Mouse (Mus musculus): ENCODE results near the gene Adcy6.
A peak's percentile ranks its signal among the peaks of the same experiment; 100 is the strongest.
"Not testable (repeated sequence)": the region's sequence is repeated elsewhere in the genome, so short reads cannot be mapped to it uniquely, and the experiment has no call there.

Adcy6 gene

DNA sequence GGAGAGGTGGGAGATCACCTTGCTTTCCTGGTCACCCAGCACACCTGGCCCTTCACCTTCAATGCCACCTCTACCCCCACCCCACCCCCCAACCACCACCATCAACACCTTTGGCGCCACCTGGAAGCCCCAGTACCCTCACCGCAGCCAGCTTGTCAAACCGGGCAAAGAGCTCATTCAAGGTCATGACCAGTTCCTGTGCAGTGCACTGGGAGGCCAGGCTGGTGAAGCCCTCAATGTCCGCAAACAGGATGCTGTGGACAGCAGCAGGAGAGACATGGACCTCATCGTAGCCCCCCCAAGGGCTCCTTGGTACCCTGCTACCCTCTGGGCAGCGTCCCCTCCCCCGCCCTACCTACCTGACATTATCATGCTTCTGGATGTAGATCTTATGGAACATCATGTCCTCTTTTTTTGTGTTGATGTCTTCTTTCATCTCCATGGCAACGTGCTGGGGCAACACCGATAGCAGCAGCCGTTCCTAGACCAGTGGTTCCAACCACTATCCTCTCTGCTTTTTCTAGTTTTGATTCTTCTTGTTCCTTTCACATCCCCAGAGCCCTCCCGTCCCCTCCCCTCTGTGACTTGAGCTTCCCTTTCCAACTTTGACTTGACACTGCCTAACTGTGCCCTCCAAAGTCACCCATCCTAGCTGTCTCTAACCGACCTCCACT, 9.7 kb downstream of the Adcy6 start:
- DNase-seq = peak; percentile 95

DNA sequence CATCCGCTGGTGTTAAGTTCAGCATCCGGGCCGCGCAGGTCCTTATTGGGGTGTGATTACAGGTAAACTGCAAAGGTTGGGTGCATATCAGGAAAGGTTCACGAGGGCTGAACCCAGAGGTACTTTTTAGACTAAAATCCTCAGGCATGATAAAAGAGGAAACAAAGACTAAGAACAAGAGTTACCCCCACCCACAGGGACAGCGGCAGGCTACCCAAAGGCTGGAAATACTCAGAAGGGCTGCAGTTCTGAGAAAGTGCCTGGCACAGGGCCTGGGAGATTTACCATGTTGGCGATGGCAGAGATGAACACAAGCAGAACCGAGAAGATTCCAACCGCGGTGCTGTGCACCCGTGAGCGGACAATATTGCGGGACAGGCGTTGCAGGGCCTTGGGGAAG, 13.3 kb downstream of the Adcy6 start:
- no peak for DNase-seq

DNA sequence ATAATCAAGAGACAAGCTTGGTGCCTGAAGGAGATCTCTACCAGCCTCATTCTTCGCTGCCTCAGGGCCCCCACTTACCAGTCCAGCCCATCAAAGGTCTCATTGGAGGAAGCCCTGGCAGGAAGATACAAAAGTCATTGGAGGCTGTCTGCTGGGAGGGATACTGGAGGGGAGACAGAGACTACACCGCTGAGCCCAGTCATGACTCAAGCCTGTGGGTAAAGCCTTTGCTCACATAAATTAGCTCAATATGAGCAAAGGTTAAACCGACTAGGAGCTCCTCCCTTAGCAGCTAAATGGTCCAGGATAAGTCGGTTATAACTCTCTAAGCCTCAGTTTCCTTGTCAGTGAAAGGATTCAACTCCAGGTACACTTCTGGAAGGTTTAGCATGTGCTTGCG, 14.8 kb downstream of the Adcy6 start:
- no peak for DNase-seq

DNA sequence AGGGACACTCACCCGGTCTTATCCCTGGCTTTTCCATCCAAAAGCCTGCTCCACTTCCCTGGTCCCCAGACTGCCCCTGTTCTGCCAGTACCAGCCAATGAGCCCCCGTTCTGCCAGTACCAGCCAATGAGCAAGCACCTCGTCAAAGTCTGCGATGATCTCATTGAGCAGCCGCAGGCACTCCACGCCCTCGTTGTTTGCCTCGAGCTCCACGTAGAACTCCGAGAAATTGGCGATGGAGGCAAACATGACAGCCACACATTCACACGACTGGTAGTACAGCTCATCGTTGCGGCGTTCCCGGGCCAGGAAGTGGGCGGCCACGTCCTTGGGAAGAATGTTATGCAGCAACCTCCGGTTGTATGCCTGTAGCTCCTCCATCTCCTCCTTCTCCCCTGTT, 15.7 kb downstream of the Adcy6 start:
- peak; percentile 90 for DNase-seq

DNA sequence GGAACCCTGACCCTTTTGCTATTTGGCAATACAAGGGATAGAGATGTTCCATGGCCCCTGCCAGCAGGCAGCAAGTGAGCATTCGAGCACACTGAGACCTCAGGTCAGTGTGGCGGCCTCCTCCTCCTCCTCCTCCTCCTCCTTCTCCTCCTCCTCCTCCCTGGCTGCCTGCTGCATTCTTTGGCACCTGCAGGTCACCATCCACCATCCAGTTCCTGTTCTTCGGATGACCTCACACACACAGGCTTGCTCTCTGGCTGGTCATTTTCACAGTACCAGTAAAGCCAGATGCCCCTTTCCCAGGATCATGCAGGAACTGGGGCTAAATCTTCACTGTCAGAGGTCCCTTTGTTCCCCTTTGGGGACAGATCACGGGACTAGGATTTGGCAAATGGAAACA, 18.5 kb downstream of the Adcy6 start:
- peak; percentile 91 for DNase-seq

DNA sequence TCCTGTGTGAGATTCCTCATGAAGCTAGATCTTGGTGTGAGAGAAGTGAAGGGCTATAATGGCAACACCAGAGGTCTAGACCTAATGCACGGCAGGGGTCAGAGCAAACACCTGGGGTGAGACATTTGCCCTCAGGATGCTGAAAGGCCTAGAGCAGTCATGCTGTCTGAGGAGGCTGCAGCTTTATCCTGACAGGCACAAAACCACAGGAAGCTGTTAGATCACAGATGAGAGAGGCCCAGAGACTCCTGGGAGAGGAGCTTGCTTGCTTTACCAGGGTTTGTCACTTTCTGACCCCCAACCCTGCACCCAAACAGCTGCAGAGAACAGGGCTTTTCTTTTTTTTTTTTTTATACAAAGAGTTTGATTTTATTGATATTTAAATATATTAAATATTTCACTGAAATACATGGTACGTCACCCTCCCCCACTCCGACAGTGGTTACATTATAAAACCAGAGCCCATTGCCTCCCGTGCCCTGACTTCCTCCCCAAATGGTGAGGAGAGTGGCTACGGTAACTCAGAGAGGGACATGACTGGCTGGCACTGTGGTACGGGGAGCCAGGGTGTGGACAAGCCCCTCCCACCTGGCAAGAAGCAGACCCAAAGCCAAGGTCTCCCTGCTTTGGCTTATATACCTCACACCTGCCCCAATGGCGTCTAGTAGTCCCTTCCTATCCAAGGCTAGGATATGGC, 20.1 kb downstream of the Adcy6 start:
- DNase-seq = no peak

DNA sequence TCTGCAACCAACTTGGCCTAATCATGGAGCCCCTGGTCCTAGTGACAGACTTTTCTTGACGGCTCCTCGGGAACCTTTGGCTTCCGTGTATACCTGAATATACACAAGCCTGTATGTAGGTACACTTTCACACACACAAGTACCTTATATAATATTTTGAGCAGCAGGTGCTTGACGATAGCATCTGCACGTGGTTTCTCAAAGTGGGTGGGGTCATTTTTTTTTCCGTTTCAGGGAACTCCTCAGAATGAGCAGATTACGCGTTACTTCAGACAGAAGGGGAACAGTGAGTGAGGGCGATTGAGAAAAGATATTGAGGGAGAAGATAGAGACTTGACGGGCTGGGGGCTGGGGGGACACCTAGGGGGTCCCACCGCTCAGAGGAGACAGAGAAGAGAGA, 22.1 kb downstream of the Adcy6 start:
- peak; percentile 83 for DNase-seq

DNA sequence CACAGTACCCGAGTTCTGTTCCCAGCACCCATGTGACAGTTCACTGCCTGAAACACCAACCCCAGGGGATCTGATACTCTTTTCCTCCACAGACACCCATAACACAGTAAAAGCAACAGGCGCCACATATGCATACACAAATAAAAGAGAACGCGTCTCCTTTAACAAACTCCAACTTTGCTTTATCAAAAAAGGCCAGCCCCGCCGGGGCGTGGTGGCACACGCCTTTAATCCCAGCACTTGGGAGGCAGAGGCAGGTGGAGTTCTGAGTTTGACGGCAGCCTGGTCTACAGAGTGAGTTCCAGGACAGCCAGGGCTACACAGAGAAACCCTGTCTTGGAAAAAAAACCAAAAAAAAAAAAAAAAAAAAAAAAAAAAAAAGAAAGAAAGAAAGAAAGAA, 23.7 kb downstream of the Adcy6 start:
- not testable (repeated sequence) for DNase-seq

DNA sequence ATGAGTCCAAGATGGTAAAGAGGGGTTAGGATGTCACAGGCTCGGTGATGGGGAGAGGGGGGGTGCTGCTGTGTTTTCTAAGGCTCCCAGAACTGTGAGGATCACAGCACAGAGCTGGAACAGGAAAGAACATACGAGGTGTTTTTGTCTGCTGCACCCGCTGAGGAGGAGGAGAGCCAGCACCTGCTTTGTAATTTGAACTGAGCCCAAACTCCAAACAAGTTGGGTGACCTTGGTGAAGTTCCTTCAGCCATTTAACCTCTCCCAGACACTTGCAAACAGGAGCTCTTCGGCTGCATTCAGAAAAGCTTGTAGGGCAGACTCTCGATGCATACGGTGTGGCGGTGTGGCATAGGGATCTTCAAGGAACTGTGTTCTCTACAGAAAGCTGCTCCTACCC, 24.5 kb downstream of the Adcy6 start:
- DNase-seq = no peak

DNA sequence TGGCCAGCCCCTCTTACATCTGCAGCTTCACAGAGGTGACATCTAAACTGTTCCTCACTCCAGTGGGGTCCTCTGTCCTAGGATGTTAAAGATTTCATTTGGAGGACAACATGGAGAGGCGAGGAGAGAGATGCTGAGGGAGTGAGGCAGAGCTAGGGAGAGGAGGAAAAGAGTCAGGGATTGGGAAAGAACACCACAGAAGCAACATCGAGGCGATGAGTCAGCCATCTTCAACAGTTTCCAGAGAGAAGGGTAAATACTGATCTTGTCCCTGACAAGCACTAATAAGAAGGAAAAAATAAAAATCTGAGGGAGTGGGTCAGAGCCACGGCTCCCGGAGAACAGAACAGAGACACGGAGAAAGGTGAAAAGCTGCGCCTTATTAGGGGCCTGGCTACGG, 26.9 kb downstream of the Adcy6 start:
- DNase-seq = no peak

DNA sequence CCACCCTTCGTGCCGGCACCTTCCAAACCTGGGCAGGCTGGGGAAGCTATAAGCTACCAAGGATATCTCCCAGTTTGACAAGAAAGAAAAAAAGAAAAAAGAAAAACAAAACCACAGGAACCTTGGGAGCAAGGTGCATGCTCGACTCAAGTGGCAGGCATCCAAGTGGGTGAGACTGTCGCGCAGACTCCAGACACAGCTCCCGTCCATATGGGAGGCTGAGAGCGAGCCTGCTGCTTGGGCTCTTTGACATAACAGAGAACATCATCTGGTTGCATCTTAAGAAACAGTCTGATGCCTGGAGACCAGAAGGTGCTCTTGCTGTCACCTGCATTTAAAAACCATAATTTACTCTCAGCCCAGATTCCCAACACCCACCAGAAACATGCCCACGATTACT, 27.5 kb downstream of the Adcy6 start:
- DNase-seq = no peak

DNA sequence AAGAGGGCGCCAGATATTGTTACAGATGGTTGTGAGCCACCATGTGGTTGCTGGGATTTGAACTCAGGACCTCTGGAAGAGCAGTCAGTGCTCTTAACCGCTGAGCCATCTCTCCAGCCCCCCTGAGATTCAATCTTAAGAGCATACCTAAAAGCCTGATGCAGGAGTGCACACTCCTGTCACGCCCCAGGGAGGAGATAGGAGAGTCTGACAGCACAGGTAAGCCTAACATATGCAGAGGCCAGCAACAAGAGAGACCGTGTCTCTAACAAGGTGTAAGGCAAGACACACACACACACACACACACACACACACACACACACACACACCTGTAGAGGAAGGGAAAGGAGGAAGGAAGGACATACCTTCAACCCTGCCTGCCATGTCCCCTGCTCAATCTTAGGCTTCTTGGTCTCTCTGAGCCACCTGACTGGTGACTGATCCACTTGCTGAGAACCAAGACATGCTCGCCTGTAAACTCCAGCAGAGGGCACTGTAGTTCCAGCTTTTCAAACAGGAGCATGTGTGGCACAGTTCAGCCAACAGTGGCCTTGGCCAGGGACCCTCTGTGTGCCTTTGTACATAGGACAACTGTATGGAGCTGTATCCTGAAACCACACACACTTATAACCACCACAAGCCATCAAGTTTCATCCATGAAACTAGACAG, 29.9 kb downstream of the Adcy6 start:
- DNase-seq = peak; percentile 95

DNA sequence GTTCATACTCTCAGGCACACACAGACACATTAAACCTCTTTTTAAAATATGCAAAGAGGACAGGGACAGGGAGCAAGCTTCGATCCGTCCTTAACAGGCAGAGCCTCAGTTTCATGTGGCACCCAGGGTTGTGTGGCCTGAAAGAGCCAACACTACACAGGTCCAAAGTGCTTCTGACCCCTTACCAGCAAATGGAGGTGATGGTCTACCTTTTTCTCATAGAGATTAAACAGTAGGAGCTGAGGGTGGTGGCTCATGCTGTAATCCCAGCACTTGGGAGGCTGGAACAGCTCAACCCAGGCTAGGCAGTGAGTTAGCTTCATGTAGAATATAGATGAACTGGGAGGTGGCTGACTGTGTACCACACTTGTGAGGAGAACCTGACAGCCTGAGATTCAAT, 30.6 kb downstream of the Adcy6 start:
- peak; percentile 55 for DNase-seq

DNA sequence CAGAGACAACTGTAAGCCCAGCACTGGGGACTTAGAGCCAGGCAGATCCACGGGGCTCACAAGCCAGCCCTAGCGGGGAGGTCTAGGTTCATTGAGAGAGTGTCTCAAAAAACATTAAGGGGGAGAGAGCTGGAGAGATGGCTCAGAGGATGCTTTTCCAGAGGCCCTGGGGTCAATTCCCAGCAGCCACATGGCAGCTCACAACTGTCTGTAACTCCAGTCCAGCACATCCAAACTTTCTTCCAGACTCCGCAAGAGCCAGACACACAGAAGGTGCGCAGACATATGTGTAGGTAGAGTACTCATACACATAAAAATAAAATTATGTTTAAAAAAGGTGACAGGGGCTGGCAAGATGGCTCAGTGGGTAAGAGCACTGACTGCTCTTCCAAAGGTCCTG, 36.6 kb downstream of the Adcy6 start:
- DNase-seq = peak; percentile 83

DNA sequence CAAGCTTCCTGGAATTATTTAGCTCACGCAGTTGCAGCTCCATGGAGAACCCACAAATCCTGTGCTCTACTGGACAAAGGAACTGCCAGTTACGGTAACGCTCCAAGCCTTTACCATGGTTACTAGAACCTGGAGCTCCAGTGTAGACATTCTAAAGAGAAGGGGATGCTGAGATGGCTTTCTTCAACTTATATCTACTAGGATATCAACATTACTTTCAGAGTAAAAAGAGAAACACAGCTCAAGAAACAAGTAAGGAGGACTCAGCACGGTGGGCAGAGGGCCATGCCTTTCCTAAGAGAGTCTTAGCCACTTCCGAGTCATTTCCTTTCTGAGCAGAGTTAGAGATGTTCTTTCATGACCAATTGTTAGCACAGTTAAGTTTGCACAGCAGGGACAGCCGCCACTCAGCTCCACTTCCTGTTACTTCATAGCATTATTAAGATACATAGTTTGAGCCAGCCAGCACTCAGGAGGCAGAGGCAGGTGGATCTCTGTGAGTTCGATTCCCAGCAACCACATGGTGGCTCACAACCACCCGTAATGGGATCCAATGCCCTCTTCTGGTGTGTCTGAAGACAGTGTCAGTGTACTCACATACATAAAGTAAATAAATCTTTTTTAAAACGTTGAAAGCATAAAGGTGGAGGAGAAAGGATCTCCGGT, 38.9 kb downstream of the Adcy6 start, which contains the start of the genes Ccnt1 and 4930415O20Rik:
Ccnt1 (minus strand) TSS at position 51 of the 666 bp plus-strand sequence.
4930415O20Rik (plus strand) TSS at position 132 of the 666 bp plus-strand sequence.
- peak; percentile 85 for DNase-seq

DNA sequence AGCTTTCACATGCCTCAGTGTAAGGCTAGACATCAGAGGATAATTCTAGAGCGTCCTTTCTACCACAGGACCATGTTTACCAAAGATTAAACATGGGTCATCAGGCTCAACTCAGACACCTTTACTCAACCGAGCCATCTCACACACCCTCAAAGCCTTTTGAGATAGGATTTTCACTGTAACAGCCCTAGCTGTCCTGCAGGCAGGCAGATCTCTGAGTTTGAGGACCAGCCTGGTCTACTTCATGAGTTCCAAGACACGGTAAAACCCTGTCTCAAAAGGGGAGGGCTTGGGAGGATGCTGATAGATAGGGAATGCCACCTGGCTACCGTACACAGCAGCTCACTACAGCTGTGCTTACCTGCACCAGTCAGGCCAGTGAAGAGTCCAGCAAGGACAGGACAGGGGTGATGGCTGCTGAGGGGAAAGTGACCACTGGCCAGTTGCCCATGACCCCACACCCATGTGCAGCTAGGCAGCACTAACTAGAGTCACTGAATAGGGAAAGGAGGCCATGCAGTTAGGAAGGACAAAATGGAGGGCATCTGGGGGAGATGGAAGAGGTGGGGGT, 40.0 kb downstream of the Adcy6 start:
- DNase-seq = peak; percentile 93

DNA sequence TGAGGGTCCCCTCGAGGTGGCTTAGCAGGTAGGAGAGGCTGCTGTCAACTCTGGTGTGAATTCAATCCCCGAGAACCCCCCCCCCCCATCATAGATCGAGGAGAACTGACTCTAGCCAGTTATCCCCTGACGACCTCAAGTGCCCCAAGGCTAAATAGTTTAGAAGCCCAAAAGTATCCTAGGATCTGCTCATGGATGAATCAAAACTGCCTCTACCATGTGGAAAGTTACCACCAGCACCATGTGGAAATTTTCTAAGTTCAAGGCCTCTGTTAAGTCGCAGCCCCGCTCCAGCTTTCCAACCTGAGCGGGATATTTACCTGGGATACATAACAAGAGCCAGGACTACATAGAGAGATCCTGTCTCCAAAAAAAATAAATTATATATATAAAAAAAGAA, 40.7 kb downstream of the Adcy6 start:
- peak; percentile 74 for DNase-seq

DNA sequence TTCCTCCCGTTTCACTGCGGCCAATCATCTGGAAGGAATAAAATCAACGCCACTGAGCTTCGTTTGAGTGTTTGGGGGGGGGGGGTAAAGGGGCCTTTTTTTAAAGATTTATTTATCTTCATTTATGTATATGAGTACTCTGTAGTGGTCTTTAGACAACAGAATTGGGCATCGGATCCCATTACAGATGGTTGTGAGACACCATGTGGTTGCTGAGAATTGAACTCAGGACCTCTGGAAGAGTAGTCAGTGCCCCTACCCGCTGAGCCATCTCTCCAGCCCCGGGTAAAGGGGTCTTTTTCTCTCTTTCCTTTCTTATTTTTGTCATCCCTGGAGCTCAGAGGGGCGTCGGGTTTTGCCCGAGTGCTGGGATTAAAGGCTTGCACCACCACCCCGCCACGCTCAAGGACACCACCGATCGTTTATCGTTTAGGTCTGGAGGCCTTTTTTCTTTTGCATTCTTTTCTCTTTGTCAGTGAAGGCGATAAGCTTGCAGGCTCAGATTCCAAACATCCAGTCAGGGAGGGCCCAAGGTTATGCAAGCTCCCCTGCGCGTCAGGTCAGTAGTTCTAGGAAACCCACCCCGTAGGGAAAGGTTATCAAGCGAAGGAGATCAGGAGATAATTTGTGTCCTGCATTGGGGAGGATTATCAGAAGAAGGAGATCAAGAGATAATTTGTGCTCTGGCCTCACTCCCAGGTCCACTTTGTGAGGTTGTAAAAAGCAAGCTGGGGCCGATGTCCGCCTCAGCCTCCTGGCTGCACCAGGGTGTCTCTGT, 41.4 kb downstream of the Adcy6 start:
- peak; percentile 91 for DNase-seq

DNA sequence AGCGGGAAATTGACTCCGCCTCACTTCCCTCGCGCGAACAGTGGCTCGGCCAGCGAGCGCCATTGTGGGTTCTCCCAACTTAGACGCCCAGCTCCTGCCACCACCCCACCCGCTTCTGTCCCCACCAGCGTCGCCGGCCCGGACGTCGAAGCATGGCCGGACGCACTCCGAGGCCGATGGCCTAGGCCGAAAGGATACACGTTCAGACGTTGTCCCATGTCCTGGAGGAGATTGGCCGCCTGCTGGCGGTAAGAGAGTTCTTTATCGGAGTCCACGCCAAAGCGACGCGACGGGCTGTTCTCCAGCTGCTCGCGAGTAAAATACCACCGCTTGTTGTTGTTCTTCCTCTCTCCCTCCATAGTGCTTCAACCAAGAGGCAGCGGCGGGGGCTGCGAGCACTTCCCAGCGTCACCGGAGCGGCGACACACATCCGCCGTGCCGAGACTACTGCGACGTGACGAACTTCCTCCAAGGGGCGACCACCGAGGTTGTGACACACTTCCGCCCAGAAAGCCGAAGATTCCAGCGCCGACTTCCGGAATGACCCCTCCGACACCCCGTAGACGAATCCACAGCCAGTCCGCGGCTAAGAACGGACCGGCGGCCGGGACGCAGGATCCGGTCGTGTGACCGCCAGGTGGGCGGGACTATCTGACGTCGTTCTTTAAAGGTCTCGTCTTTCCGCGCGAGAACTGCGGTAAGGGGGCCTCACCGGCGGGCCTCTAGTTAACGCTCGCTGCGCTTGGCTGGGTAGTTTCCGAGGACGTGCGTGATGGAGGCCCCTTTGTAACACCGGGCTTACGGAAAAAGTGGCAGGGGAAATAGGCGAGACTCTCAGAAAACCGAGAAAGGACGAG, 42.4 kb downstream of the Adcy6 start:
- DNase-seq = peak; percentile 100

DNA sequence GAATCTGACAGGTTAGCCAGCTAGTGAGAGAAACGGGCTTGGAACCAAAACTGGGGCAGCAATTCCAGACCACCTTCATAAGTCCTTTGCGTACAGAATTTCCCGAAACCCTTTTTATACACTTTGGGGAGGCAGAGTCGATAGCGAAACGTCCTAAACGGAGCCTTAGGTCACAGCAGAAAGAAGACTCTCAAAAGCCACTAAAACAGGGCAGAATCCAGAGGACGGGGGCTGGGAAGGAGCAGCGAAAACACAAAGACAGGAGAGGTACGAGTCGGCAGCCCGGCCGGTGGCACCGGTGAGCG, 43.0 kb downstream of the Adcy6 start:
- no peak for DNase-seq

DNA sequence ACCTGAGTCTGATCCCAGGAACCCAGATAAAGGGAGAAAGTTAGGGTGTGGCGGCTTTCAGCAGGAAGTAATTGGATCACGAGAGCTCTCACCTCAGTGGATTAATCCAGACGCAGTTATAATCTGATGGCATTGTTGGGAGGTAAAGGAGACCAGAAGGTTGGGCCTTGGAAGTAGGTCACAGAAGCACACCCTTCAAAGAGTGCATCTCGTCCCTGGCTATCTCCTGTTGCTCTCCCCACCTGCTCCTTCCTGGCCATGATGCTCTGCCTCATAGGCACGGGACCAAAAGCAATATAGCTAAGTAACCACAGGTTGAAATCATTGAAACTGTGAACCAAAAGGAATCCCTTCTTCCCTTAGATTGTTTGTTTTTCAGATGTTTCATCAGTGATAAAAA, 52.7 kb downstream of the Adcy6 start:
- DNase-seq = peak; percentile 80

DNA sequence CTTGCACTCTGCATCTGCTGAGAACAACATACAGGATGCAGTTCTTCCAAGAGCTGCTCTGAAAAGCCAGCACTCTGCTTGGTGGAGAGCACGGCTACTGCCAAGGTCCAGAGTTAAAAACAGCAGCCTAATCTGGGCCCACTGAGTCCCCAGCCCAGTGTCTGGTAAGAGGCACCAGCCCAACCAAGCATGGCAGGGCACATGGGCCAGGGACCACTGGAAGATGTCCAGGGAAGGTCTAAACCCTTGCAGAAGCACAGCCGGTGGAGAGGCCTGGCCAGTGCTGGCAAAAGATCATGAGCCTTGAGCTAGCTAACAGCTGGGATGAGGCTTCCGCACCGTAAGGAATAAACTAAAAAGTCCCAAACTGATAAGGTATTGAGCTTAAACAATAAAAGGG, 54.0 kb downstream of the Adcy6 start:
- DNase-seq = peak; percentile 96

Data from heart, adult 11 months (tissue).